Mouse (Mus musculus): ENCODE measurements around the gene BC035044. TPM values are rescaled to one million over a fixed set of nuclear protein-coding genes. Genes with fewer than 3 reads are reported as not detected.
A peak's percentile ranks its signal among the peaks of the same experiment; 100 is the strongest.
"Not testable (repeated sequence)": the region's sequence is repeated elsewhere in the genome, so short reads cannot be mapped to it uniquely, and the experiment has no call there.

Gene BC035044
- polyA plus RNA-seq, 1 experiment from 2014 or later, result 0.56 TPM

- ATAC-seq (ENCODE audit: low read depth), result peak; percentile 94
- no peaks in the 10 kb centered on the region for H3K27me3 ChIP-seq (replicated peaks; ENCODE audit: control insufficient read depth, insufficient read depth, low read length)
- H3K4me3 ChIP-seq (ENCODE audit: low read depth, low read length), result peak overlapping the region; percentile 54
- peak overlapping the region; percentile 78; the same call in 1 of the 2 replicates for H3K27ac ChIP-seq (replicated peaks; ENCODE audit: low read depth, low read length)
- peak overlapping the region; percentile 68 for H3K9ac ChIP-seq (ENCODE audit: low read depth, low read length)
- WGBS, result 10% methylated on average over 24 of the region's 26 CpGs
- H3K9me3 ChIP-seq (ENCODE audit: control insufficient read depth, low read length), result no peaks in the 10 kb centered on the region
- no peaks in the 10 kb centered on the region for H3K36me3 ChIP-seq (ENCODE audit: control insufficient read depth, insufficient read depth, low read length)
- DNase-seq (ENCODE audit: low spot score), result peak; percentile 99
- peaks cover 3% of the 10 kb centered on the region; the same call in 1 of the 2 replicates for H3K4me1 ChIP-seq (ENCODE audit: control insufficient read depth, insufficient read depth, low read length)
- H3K4me2 ChIP-seq (ENCODE audit: low read depth, low read length), result peak overlapping the region; percentile 63
These were observed 87.7 kb downstream of the BC035044 start for GRCm38 (mm10) chr6:128802999-128803857.

GRCm38 (mm10) chr6:128802557-128802956 lies 88.4 kb downstream of the BC035044 start:
- H3K9me3 ChIP-seq (ENCODE audit: control insufficient read depth, low read length), result no peaks in the 10 kb centered on the region
- 8% methylated on average over 9 of the region's 10 CpGs for WGBS
- ATAC-seq (ENCODE audit: low read depth), result peak; percentile 43

GRCm38 (mm10) chr6:128800696-128801095 lies 90.2 kb downstream of the BC035044 start:
- ATAC-seq (ENCODE audit: low read depth); H3K4me1 ChIP-seq (ENCODE audit: control insufficient read depth, insufficient read depth, low read length); H3K9ac ChIP-seq (ENCODE audit: low read depth, low read length); H3K9me3 ChIP-seq (ENCODE audit: control insufficient read depth, low read length); H3K36me3 ChIP-seq (ENCODE audit: control insufficient read depth, insufficient read depth, low read length); H3K27ac ChIP-seq (replicated peaks; ENCODE audit: low read depth, low read length); H3K27me3 ChIP-seq (replicated peaks; ENCODE audit: control insufficient read depth, insufficient read depth, low read length); DNase-seq (ENCODE audit: low spot score); H3K4me2 ChIP-seq (ENCODE audit: low read depth, low read length); H3K4me3 ChIP-seq (ENCODE audit: low read depth, low read length): not testable (repeated sequence)
- WGBS, result 59% methylated on average over 5 of the region's 5 CpGs

More at GRCm38 (mm10) chr6:128802557-128802956, 88.4 kb downstream of the BC035044 start:
- peaks cover 3% of the 10 kb centered on the region; the same call in 1 of the 2 replicates for H3K4me1 ChIP-seq (ENCODE audit: control insufficient read depth, insufficient read depth, low read length)
- H3K9ac ChIP-seq (ENCODE audit: low read depth, low read length), result peak overlapping the region; percentile 68
- H3K36me3 ChIP-seq (ENCODE audit: control insufficient read depth, insufficient read depth, low read length), result no peaks in the 10 kb centered on the region
- peak overlapping the region; percentile 78 for H3K27ac ChIP-seq (replicated peaks; ENCODE audit: low read depth, low read length)
- no peaks in the 10 kb centered on the region for H3K27me3 ChIP-seq (replicated peaks; ENCODE audit: control insufficient read depth, insufficient read depth, low read length)
- no peak for DNase-seq (ENCODE audit: low spot score)
- peak overlapping the region; percentile 63 for H3K4me2 ChIP-seq (ENCODE audit: low read depth, low read length)
- peak overlapping the region; percentile 54 for H3K4me3 ChIP-seq (ENCODE audit: low read depth, low read length)

GRCm38 (mm10) chr6:128799896-128800270 lies 91.0 kb downstream of the BC035044 start:
- Histone ChIP-seq H3K4me3 (ENCODE audit: low read depth, low read length) (peak overlapping the region; percentile 61), H3K27ac (replicated peaks; ENCODE audit: low read depth, low read length) (no peak overlapping the region), H3K27me3 (replicated peaks; ENCODE audit: control insufficient read depth, insufficient read depth, low read length) (no peaks in the 10 kb centered on the region), H3K9me3 (ENCODE audit: control insufficient read depth, low read length) (no peaks in the 10 kb centered on the region), H3K4me2 (ENCODE audit: low read depth, low read length) (peak overlapping the region; percentile 56), H3K4me1 (ENCODE audit: control insufficient read depth, insufficient read depth, low read length) (peaks cover 3% of the 10 kb centered on the region; the same call in 1 of the 2 replicates), H3K9ac (ENCODE audit: low read depth, low read length) (peak overlapping the region; percentile 64), H3K36me3 (ENCODE audit: control insufficient read depth, insufficient read depth, low read length) (no peaks in the 10 kb centered on the region)
- no peak for DNase-seq (ENCODE audit: low spot score)
- WGBS, result 23% methylated on average over 7 of the region's 7 CpGs
- no peak for ATAC-seq (ENCODE audit: low read depth)

GRCm38 (mm10) chr6:128799144-128799895 lies 91.6 kb downstream of the BC035044 start:
- DNase-seq (ENCODE audit: low spot score) (peak; percentile 88), ATAC-seq (ENCODE audit: low read depth) (peak; percentile 67)
- H3K4me1 ChIP-seq (ENCODE audit: control insufficient read depth, insufficient read depth, low read length); H3K9me3 ChIP-seq (ENCODE audit: control insufficient read depth, low read length); H3K36me3 ChIP-seq (ENCODE audit: control insufficient read depth, insufficient read depth, low read length); H3K27me3 ChIP-seq (replicated peaks; ENCODE audit: control insufficient read depth, insufficient read depth, low read length): not testable (repeated sequence)
- Histone ChIP-seq H3K9ac (ENCODE audit: low read depth, low read length) (peak overlapping the region; percentile 75), H3K27ac (replicated peaks; ENCODE audit: low read depth, low read length) (peak overlapping the region; percentile 91), H3K4me3 (ENCODE audit: low read depth, low read length) (peak overlapping the region; percentile 61), H3K4me2 (ENCODE audit: low read depth, low read length) (peak overlapping the region; percentile 56)
- 1% methylated on average over 49 of the region's 49 CpGs for WGBS

Small RNAs within 50 kb of the gene (microRNA-seq; reads per million reads assigned to microRNA genes)
- not detected for gene Gm27336 (ENCODE audit: borderline number of aligned reads)

Other genes starting within 250 kb of the BC035044 start
- gene Clec2h, start 228.7 kb downstream of the BC035044 start, polyA plus RNA-seq (2014; fragmentation: Nextera tagmentation; extraction: Ambion mirVana), result not detected in 2 replicates
- gene Klrb1, start 168.1 kb downstream of the BC035044 start, polyA plus RNA-seq (2014; fragmentation: Nextera tagmentation; extraction: Ambion mirVana), result not detected in 2 replicates
- gene Klrb1c, start 101.9 kb downstream of the BC035044 start, polyA plus RNA-seq (2014; fragmentation: Nextera tagmentation; extraction: Ambion mirVana), result 0.14 TPM in 1 of 2 replicates, not detected in the other
- 0.42 TPM in 1 of 2 replicates, not detected in the other for gene Gm44511, start 64.8 kb downstream of the BC035044 start, polyA plus RNA-seq (2014; fragmentation: Nextera tagmentation; extraction: Ambion mirVana)
- 0.39 TPM in 1 of 2 replicates, not detected in the other for gene Klrb1b, start 64.8 kb downstream of the BC035044 start, polyA plus RNA-seq (2014; fragmentation: Nextera tagmentation; extraction: Ambion mirVana)
- gene Clec2i, start 3.5 kb downstream of the BC035044 start, polyA plus RNA-seq (2014; fragmentation: Nextera tagmentation; extraction: Ambion mirVana), result not detected in 2 replicates
- gene Clec2g, start 43.3 kb upstream of the BC035044 start, polyA plus RNA-seq (2014; fragmentation: Nextera tagmentation; extraction: Ambion mirVana), result 1.1 and 1.4 TPM in 2 replicates
- 0.51 and 0.80 TPM in 2 replicates for gene Klrb1f, start 154.8 kb upstream of the BC035044 start, polyA plus RNA-seq (2014; fragmentation: Nextera tagmentation; extraction: Ambion mirVana)
- gene Clec2e, start 209.8 kb upstream of the BC035044 start, polyA plus RNA-seq (2014; fragmentation: Nextera tagmentation; extraction: Ambion mirVana), result 0.18 TPM in 2 replicates